Mouse (Mus musculus) right cerebral cortex, adult 2 months (tissue): Measurements from ENCODE around the gene Gm6205.
"Not testable (repeated sequence)": the region's sequence is repeated elsewhere in the genome, so short reads cannot be mapped to it uniquely, and the experiment has no call there.

Source experiments
- DNase-seq, 2 experiments: peaks; one replicate each; pipeline ENCODE4 v3.0.0; 2021 to 2022; ENCODE audit warnings: low spot score in 2 of 2

The Gm6205 gene

GRCm38 (mm10) chr5:94648082-94648481 is at the start of gene Gm6205:
Gene Gm6205 (plus strand): TSS chr5:94648382.
- not testable (repeated sequence) for DNase-seq

DNA sequence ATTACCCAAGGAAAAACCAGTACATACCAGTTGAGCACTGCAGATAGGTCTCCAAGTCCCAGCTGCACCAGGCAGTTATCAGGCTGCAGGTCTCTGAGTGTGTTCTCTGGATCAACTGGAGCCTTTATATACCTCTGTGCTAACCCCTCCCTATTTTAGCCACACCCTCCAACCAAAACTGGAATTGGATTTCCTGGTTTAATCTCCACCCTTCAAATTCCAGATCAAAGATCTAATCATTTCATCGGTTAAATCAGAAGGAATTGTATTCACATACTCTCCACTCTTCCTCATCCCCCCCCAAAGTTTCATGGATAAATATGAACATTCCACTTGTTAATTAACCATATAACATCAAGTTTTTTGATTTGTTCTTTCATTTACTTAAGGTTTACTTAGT is 31.9 kb upstream of the Gm6205 start, which contains the start of gene Gm3147:
Gm3147 (minus strand) TSS at position 101 of the 400 bp plus-strand sequence.
- DNase-seq = not testable (repeated sequence)

DNA sequence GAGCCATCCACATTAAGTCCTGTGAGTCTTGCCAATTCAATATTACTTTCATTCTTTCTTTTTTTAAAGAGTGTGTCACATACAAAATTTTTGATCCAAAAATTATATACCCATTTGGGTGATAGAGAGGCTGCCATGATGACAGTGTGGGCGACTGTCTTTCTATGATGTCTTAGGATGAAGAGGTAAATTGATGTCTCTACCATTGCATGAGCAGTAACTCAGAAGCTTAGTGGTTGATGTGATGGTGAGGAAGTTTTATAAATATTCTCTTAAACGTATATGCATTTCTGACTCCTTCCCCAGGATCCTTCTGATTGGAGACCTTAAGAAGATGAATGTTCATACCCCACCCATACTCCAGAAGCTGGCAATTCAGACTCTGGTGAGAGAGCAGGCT is 24.5 kb upstream of the Gm6205 start, which contains the start of gene Gm6509:
Gm6509 (plus strand) TSS at position 301 of the 400 bp plus-strand sequence.
- not testable (repeated sequence) for DNase-seq
